Mouse (Mus musculus) myocyte (in vitro differentiated cells): ENCODE data around the gene Abcf2. TPM values are rescaled to one million over a fixed set of nuclear protein-coding genes. Genes with fewer than 3 reads are reported as not detected.

Experiments
- H3K27me3 ChIP-seq: one replicate; pipeline ENCODE4 v1.6.1; 2011; ENCODE audit not compliant: control insufficient read depth, insufficient read depth, insufficient read length
- H3K36me3 ChIP-seq: one replicate; pipeline ENCODE4 v1.6.1; 2011; ENCODE audit not compliant: control insufficient read depth, insufficient read depth
- H3K4me2 ChIP-seq: one replicate; pipeline ENCODE4 v1.6.1; 2011; ENCODE audit warnings: low read depth, control low read depth
- H3K4me3 ChIP-seq: one replicate; pipeline ENCODE4 v1.5.1; 2011; ENCODE audit warnings: mild to moderate bottlenecking, control low read depth, moderate library complexity
- H3K79me2 ChIP-seq: one replicate; pipeline ENCODE4 v1.6.1; 2011; ENCODE audit not compliant: control insufficient read depth, insufficient read depth
- H3ac ChIP-seq: one replicate; pipeline ENCODE4 v1.6.1; 2011; ENCODE audit not compliant: control insufficient read depth, insufficient read length
- CEBPB ChIP-seq: IDR thresholded peaks from 2 replicates; pipeline ENCODE4 v1.6.1; 2011; ENCODE audit warnings: mild to moderate bottlenecking, moderate library complexity; ENCODE audit not compliant: poor library complexity, insufficient read depth, severe bottlenecking
- E2F4 ChIP-seq: IDR thresholded peaks from one replicate; pipeline ENCODE4 v1.6.1; 2011; ENCODE audit warnings: mild to moderate bottlenecking, control low read depth, moderate library complexity; ENCODE audit not compliant: insufficient read depth
- MAX ChIP-seq: IDR thresholded peaks from one replicate; pipeline ENCODE4 v1.6.1; 2011; ENCODE audit warnings: low read depth, mild to moderate bottlenecking, control low read depth
- MYOD1 ChIP-seq, 3 experiments: IDR thresholded peaks; one replicate each; pipeline ENCODE4 v1.6.1; 2011; ENCODE audit warnings: control low read depth in 2 of 3, low read depth in 2 of 3, mild to moderate bottlenecking in 2 of 3, moderate library complexity in 1 of 3; ENCODE audit not compliant: insufficient read length in 2 of 3, control insufficient read depth in 1 of 3
- MYOG ChIP-seq, 3 experiments: IDR thresholded peaks; one replicate each; pipeline ENCODE4 v1.6.1; 2011; ENCODE audit warnings: control low read depth in 2 of 3, low read depth in 2 of 3, mild to moderate bottlenecking in 2 of 3; ENCODE audit not compliant: insufficient read length in 2 of 3, control insufficient read depth in 1 of 3, insufficient read depth in 1 of 3
- POLR2A ChIP-seq: IDR thresholded peaks from one replicate; pipeline ENCODE4 v1.6.1; 2011; ENCODE audit warnings: low read depth, mild to moderate bottlenecking, control low read depth, moderate library complexity; ENCODE audit not compliant: insufficient read length
- POLR2AphosphoS2 ChIP-seq: IDR thresholded peaks from one replicate; pipeline ENCODE4 v1.6.1; 2011; ENCODE audit warnings: low read depth, control low read depth; ENCODE audit not compliant: insufficient read length
- REST ChIP-seq: IDR thresholded peaks from one replicate; pipeline ENCODE4 v1.6.1; 2011; ENCODE audit warnings: mild to moderate bottlenecking, control low read depth, moderate library complexity; ENCODE audit not compliant: insufficient read depth, insufficient read length
- SRF ChIP-seq: IDR thresholded peaks from one replicate; pipeline ENCODE4 v1.6.1; 2011; ENCODE audit warnings: low read depth; ENCODE audit not compliant: control insufficient read depth, insufficient read length
- TCF12 ChIP-seq: IDR thresholded peaks from one replicate; pipeline ENCODE4 v1.6.1; 2011; ENCODE audit warnings: mild to moderate bottlenecking, control low read depth; ENCODE audit not compliant: poor library complexity, insufficient read depth, severe bottlenecking
- TCF3 ChIP-seq: IDR thresholded peaks from one replicate; pipeline ENCODE4 v1.6.1; 2011; ENCODE audit warnings: low read depth, control low read depth; ENCODE audit not compliant: insufficient read length
- USF1 ChIP-seq: IDR thresholded peaks from one replicate; pipeline ENCODE4 v1.6.1; 2011; ENCODE audit warnings: low read depth, mild to moderate bottlenecking, control low read depth, moderate library complexity
- polyA plus RNA-seq: library from polyadenylated mRNA; unstranded; fragments of >200 nt; fragmentation: generic; extraction: Trizol; gene quantifications from one replicate; pipeline ENCODE4 v1.2.1, GENCODE M21; 2012; ENCODE audit warnings: missing spikeins

Abcf2 gene
- polyA plus RNA-seq, 1 experiment, result 137 TPM

DNA sequence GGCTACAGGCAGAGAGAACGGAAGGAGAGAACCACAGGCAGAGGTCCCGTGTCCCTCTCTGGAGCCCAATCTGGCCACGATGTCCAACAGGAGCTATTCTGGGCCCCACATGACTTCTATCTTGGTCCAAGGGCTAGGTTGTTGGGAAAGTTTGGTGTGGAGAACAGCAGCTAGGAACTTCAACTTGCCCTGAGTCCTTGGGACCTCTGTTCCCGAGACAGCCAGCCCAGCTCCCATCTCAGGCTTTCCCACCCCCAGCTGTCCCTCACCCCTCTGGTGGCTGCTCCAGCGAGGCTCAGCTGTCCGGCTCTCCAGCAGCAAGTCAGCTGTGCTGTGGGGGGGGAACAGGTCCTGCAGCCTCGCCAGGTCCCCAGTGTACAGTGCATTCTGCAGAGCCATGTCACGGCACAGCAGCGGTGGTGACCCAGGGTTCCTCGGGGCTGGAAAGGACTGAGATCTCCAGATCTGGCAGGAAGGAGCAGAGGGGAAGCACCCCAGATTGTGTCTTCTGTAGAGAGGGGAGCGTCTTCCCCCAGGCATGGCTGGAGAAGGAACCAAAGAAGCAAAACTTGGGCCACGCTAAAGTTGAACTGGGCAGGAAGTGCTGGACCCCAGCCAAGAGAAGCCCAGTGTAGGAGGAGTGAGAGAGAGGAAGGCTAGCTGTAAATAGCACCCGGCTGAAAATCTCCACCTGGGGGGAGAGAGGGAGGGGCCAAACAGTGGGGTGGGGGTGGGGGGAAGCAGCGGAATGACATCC is 36.7 kb downstream of the Abcf2 start, which contains the start of gene Asb10:
Asb10 (minus strand) TSS at position 592 of the 757 bp plus-strand sequence.
- TF ChIP-seq MYOD1 (IDR thresholded peaks at IDR 0.05; ENCODE audit: control insufficient read depth in 1 of 3, insufficient read length in 2 of 3, low read depth in 2 of 3), result peak in 2 of 3 experiments; percentile 45 to 83
- TF ChIP-seq CEBPB, result no peak
- no peak for TF ChIP-seq TCF12
- no peak for TF ChIP-seq USF1
- peak; percentile 63 to 91 (median 89) for TF ChIP-seq MYOG (IDR thresholded peaks at IDR 0.05; ENCODE audit: control insufficient read depth in 1 of 3, insufficient read depth in 1 of 3, insufficient read length in 2 of 3, low read depth in 2 of 3)
- no peak for TF ChIP-seq POLR2AphosphoS2
- peaks cover 44% of the 10 kb centered on the region for H3K27me3 ChIP-seq
- H3K4me2 ChIP-seq, result peak within 1 kb of the TSS; percentile 59

DNA sequence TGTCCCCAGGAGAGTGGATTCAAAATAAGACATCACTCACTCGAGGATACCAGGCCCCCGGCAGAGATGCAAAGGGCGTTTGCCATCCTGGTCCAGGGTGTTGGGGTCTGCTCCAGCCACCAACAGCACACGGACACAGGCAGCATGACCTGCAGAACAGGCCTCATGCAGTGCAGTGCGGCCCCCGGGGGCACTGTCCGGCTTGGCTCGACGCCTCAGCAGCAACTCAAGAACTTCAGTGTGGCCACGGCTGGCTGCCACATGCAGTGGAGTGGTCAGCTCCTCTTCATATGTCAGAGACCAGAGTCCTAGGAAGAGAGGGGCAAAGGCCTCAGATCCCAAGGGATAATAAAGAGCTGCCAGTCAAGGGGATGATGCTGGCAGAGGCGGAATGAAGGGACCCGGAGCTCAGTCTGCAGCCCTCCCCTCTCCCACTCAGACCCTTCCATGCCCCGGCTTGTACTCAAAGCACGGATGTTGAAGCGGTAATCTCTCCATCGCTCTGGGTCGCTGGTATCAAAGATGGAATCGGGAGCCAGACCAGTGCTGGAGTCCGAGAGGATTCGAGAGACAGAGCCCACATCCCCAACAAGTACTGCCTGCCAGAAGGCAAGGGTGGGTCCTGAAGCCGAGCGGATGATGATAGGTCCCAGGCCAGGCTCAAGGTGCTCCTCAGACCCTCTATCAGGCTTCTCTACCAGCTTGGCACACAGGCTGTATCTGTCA is 37.5 kb downstream of the Abcf2 start:
- H3ac ChIP-seq, result no peak overlapping the region
- H3K79me2 ChIP-seq, result no peaks in the 10 kb centered on the region
- H3K4me3 ChIP-seq, result no peak overlapping the region
- peaks cover 48% of the 10 kb centered on the region for H3K27me3 ChIP-seq
- H3K36me3 ChIP-seq, result no peaks in the 10 kb centered on the region
- TF ChIP-seq POLR2AphosphoS2 (no peak), CEBPB (no peak), MYOD1 (IDR thresholded peaks at IDR 0.05; ENCODE audit: control insufficient read depth in 1 of 3, insufficient read length in 2 of 3, low read depth in 2 of 3) (no peak), MAX (no peak), MYOG (IDR thresholded peaks at IDR 0.05; ENCODE audit: control insufficient read depth in 1 of 3, insufficient read depth in 1 of 3, insufficient read length in 2 of 3, low read depth in 2 of 3) (no peak), REST (no peak), TCF3 (no peak), TCF12 (no peak)
- H3K4me2 ChIP-seq, result no peak overlapping the region

More for the DNA sequence above, 36.7 kb downstream of the Abcf2 start, which contains the start of gene Asb10:
- Histone ChIP-seq H3ac (no peak within 1 kb of the TSS), H3K36me3 (no peaks in the 10 kb centered on the region), H3K4me3 (no peak within 1 kb of the TSS), H3K79me2 (no peaks in the 10 kb centered on the region)

DNA sequence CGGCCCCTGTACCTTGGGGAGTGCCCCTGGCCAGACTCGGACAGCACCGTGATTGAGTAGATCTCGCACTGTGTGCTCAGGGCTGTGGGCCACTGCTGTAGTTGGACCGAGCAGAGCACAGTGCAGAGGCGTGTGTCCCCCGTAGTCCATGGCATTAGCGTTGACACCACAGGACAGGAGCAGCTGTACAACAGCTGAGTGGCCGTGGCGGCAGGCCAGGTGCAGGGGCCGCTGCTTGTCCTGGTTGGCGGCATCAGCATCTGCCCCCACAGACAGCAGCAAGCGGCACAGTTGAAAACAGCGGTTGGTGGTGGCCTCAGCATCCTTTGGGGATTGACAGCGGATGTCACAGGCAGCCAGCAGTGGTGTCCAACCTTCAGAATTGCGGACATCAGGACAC is 39.6 kb downstream of the Abcf2 start:
- TF ChIP-seq REST (no peak), E2F4 (no peak), CEBPB (no peak), TCF3 (peak; percentile 94), POLR2AphosphoS2 (no peak), SRF (no peak), USF1 (no peak), MYOD1 (IDR thresholded peaks at IDR 0.05; ENCODE audit: control insufficient read depth in 1 of 3, insufficient read length in 2 of 3, low read depth in 2 of 3) (peak in 2 of 3 experiments; percentile 85 to 98), POLR2A (no peak), TCF12 (no peak), MYOG (IDR thresholded peaks at IDR 0.05; ENCODE audit: control insufficient read depth in 1 of 3, insufficient read depth in 1 of 3, insufficient read length in 2 of 3, low read depth in 2 of 3) (peak; percentile 76 to 97 (median 95)), MAX (no peak)
- H3K79me2 ChIP-seq, result no peaks in the 10 kb centered on the region
- no peak overlapping the region for H3K4me2 ChIP-seq
- H3K27me3 ChIP-seq, result peaks cover 69% of the 10 kb centered on the region
- no peaks in the 10 kb centered on the region for H3K36me3 ChIP-seq
- H3ac ChIP-seq, result no peak overlapping the region
- H3K4me3 ChIP-seq, result no peak overlapping the region

DNA sequence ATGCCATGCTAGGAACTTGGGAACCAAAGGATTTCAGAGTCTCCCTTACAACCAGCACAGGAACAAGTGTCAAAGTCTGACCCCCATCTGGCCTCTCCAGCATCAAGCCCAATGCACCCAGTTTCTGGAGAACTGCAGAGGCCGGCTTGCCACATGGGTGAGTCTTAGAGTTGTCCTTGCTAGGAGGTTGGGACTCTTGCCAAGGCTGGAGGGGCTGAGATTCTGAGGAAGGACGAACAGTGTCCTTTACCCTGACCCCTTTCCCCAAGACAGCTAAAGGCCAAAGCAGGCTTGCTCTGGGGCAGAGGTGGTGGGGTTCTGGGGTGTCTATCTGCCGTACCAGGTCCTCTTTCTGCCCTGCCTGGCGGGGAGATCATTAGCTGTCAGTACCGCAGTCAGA is 40.8 kb downstream of the Abcf2 start:
- no peaks in the 10 kb centered on the region for H3K36me3 ChIP-seq
- no peak overlapping the region for H3ac ChIP-seq
- TF ChIP-seq TCF12, result no peak
- no peak for TF ChIP-seq REST
- TF ChIP-seq MAX, result no peak
- TF ChIP-seq POLR2AphosphoS2, result no peak
- TF ChIP-seq SRF, result no peak
- no peak for TF ChIP-seq MYOD1 (IDR thresholded peaks at IDR 0.05; ENCODE audit: control insufficient read depth in 1 of 3, insufficient read length in 2 of 3, low read depth in 2 of 3)
- no peak for TF ChIP-seq E2F4
- TF ChIP-seq CEBPB, result no peak
- H3K4me3 ChIP-seq, result no peak overlapping the region
- no peak overlapping the region for H3K4me2 ChIP-seq
- H3K79me2 ChIP-seq, result no peaks in the 10 kb centered on the region
- H3K27me3 ChIP-seq, result peaks cover 80% of the 10 kb centered on the region

DNA sequence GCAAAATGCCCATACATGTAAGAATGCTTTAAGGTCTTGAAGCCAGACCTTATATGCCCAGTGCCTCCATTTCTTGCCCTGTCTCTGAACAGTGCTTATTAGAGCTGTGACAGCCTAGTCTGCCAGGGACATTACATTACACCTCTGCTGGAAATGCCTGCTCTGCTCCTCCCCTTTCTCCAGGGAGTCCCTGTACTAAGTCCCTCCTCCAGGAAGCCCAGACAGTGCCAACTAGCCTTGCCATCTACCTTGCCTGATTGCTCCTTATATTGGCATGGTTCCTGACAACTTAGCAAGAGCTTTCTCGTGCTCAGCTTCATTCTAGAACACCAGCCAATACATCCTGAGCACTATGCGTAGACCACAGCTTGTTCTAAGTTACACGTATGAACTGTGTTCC is 41.5 kb downstream of the Abcf2 start:
- H3K79me2 ChIP-seq, result no peaks in the 10 kb centered on the region
- H3K36me3 ChIP-seq, result no peaks in the 10 kb centered on the region
- H3ac ChIP-seq, result no peak overlapping the region
- no peak for TF ChIP-seq POLR2A
- TF ChIP-seq SRF, result no peak
- no peak for TF ChIP-seq POLR2AphosphoS2
- TF ChIP-seq REST, result no peak
- H3K4me3 ChIP-seq, result no peak overlapping the region
- H3K4me2 ChIP-seq, result no peak overlapping the region
- peaks cover 88% of the 10 kb centered on the region for H3K27me3 ChIP-seq
